Mouse (Mus musculus) c-Kit-positive CD71-positive TER-119-negative erythroid progenitor cells, embryonic 14.5 days (primary cell): Measurements from ENCODE around the gene B3galt1.

ENCODE experiments used
- DNase-seq: peaks from one replicate; pipeline ENCODE4 v3.0.0-alpha.2; 2013; ENCODE audit warnings: low read depth

B3galt1 gene

DNA sequence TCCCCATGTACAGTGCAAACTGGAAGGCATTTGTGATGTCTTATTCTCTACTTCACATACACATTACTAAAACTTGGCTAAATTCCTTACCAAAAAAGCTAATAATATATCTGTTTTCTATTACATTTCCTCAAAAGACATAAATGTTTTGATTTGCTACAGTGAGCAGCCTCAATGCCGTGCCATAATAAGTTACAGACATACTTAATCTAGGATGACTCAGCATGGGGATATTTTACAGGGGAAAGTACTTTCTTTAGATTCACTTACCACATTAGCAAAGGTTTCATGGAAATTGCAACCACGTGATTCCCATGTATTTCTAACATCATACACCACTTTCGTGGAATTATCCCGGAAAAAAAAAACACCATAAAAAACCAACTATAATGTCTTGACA is 495.7 kb downstream of the B3galt1 start:
- no peak for DNase-seq

DNA sequence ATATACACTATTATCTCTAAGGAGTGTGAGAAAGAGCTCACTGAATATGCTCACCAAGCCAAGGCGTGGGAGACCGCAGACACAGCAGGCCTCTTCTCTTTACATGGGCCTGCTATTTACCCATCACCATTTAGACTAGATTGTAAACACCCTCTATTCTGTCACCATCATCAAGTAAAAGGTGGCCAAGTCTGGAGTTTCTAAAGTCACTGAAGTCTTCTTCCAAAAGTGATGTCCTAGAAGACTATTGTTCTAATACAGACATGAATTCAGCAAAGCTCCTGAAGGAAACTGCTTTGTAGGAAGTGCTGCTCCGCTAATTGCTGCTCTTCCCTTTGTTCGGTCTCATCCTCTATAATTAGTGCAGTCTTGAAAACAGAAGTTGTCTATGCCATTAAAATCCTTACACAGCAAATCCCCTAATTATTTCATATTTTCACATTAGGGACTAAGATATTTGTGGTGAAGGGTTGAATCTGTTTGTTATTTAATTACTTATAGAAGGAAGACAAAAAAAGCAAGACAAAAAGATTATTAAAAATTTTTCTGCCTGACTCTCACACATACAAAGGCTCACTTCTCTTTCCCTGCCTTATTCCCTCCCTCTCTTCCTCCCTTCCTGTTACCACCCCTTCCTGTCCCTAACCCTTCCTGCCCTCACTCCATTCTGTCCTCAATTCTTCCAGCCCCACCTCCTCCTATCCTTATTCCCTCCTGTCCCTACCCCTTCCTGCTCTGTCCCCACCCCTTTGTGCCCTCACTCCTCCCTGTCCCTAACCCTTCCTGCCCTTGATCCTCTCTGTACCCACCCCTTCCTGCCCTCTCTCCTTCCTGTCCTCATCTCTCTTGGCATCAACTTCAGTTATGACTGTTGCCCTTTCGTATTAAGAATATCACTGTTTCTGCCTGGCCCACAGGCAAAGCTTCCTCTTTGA is 514.0 kb downstream of the B3galt1 start:
- DNase-seq = no peak

DNA sequence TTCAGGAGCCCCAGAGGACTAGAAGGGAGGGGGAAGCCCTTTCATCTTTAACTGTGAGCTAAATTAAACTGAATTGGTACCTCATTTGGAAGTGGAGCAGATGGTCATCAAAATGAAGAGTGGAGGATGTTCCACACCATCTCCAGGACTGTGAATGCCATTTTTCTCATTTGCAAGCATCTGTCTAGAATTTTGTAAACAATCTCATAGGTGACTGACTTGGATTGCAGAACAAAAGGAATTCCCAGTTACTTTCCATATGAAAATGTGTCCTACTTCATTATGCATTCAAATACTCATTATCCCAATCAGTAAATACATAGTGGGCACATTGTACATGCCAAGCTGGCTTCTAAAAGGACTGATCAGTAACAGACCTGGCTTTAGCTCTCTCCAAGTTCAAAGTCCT is 515.2 kb downstream of the B3galt1 start:
- DNase-seq = no peak

DNA sequence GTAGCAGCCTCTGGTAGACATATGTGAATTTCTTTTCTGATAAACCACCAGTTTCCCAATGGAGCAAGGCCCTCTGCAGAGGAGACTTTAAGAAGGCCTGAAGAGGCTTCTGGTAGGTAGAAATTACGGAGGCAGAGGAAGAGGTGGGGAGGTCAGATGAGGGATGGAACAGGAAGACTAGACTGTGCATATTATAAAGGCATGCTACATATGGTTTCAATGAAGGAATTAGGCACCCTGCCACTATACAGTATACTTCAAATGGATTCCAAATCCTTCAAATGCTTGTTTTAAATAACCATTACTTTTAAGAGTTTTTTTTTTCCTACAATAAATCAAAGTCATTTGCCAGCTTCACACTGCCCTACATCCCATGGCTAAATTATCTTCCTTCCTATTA is 518.8 kb downstream of the B3galt1 start:
- no peak for DNase-seq

DNA sequence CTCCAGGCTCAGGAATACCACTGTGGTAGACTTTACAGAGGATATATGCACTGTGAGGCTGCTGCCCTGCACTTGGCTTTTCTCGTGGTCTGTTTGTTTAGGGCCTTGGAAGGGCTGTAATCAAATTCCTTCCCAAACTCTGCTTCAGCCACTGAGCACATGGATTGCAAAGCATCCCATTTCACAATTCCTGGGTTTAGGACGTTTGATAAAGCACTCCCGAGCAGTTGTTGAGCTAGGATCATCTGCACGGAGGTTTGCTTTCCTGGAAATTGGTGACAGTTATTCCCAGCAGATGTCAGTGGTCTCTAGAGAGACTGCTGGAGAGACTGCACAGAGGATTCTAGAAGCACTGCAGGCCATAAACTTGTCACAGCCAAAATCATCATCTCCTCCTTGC is 520.4 kb downstream of the B3galt1 start:
- no peak for DNase-seq

DNA sequence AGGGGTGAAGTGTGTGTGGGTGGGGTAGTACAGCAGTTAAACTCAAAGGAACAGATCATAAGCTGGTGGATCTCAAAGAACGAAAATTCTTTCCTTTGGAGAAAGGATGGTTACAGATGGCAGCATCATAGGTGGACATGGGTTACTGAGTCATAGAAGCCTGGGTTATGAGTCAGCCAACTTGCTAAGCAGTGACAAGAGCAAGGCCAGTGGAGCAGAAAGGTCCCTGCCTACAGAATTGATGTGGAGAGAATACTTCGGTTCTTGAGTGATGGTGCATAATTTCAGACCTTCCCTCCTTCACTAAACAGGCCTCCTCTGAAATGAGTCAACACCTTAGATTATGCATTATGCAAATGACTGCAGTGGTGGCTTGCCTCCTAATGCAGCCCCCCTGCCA is 525.9 kb downstream of the B3galt1 start:
- DNase-seq = no peak

DNA sequence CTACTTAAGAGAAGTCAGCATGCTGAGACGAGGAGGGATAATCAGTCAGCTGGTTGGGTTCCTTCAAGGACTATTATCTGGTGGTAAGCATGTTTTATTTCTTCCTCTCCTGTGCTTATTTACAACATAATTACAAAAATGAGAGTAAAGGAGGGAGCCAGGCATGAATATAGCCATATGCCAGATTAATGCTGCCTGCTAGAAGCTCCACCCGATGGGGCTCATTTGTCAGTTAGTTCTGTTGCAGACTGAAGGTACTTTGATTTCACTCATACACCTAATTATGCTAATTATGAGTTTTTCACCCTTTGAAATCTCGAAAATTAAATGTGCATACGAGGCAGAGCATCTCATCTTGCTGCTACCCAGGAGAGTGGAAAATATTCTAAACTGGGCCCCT is 539.0 kb downstream of the B3galt1 start:
- DNase-seq = no peak

DNA sequence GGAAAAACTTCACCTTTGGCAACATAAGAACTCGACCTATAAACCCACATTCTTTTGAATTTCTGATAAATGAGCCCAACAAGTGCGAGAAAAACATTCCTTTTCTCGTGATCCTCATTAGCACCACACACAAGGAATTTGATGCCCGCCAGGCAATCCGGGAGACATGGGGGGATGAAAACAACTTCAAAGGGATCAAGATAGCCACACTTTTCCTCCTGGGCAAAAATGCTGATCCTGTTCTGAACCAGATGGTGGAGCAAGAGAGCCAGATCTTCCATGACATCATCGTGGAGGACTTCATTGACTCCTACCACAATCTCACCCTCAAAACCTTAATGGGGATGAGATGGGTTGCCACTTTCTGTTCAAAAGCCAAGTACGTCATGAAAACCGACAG is 552.4 kb downstream of the B3galt1 start:
- DNase-seq = no peak

DNA sequence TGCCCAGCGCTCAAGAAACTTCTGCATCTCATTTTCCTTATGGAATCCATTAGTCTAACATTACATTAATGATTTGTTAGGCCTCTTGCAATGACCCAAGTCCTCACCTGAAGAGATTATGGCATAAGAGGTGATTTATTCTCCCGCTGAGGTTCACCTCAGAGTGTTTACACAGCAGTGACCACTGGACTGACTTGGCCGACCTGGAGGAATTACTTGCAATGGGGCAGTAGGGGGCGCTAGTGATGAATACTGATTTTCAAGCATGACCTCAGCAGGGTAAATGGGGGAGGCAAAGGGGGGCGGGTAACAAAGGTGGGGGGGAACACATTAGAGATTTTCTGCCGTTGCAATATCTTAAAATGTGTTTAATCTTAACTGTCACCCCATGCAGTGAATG is 559.1 kb downstream of the B3galt1 start:
- no peak for DNase-seq

DNA sequence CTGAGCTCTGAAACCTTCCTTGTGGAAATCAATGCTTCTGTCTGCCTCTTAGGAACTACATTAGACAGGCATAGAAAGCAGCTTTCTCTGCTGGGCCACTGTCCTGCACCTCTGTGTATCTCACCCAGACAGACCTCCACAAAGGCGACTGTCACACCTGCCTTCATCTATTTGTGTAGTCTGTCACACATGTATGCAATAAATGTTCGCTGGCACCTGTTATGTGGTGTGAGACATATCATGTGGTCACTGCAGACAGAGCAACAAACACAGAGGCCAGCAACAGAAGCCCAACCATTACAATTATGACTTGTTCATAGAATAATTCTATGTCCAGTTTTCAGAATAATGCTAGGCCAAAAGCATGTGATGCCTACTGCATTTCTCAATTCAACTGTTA is 575.4 kb downstream of the B3galt1 start:
- no peak for DNase-seq

DNA sequence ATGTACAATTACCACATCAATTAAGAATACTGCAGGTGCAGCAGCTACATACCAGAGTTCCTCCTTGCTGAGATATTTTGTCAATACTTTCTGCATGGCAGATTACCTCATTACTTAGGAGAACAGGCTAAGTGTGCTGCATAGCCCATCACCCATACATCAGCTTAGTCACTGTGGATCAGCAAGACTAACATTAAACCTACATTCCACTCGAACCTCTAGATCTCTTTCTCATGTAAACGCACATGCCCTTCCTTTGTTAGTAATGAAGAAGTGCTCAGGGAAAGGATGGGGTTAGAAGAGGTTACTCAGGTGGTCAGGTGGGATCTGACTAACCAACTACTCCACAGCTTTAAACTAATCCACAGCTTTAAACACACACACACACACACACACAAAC is 577.6 kb downstream of the B3galt1 start:
- no peak for DNase-seq

DNA sequence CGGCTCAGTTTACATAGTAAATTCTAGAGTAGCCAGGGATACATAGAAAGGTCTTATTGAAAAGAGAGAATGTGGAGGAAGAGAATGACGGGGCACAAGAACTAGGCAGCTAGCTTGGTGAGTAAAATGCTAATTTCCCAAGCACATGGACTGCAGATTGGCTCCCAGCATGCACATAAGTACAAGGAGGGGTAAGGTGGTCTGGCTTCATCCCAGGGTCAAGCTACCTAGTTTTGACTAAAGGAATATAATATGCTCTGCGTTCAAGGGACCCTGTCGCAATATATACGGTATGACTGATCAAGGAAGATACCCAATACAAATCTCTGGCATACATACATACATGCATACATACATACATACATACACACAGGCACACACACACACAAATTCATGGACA is 594.1 kb downstream of the B3galt1 start:
- DNase-seq = no peak

DNA sequence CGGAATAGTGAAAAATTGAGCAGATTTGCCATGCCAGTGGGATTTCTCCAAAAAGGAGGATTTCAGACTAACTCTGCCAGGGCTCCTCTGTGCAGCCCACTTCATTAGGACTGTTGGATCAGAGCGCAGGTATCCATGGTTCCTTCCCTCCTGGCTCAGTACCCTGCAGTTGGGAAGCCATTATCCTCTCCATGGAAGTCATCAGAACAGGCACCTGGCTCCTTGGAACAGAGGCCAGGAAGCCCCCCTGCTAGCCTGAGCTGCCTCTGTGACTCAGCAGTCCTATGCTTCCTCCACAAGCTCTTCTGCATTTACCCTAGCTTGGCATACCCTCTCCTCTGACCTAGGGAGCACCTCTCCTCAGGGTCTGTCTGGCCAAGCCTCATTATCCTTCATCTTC is 594.9 kb downstream of the B3galt1 start:
- no peak for DNase-seq

DNA sequence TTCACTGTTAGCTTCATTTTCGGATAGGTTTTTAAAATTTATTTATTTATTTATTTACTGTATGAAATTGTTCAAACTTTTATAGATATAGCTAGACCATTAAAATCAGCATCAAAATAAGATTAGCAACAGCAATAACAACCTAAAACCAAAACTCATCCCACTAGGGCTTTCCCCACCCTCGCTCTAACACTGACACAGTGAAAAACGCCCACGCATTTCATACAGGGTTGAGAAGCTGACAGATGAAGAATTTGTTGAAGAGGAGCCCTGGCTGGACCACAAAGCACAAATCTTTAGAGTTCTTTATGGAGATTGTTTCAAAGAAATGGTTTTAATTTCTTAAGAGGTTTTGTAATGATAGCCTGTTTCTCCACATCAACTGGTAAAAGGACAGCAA is 596.3 kb downstream of the B3galt1 start:
- no peak for DNase-seq

DNA sequence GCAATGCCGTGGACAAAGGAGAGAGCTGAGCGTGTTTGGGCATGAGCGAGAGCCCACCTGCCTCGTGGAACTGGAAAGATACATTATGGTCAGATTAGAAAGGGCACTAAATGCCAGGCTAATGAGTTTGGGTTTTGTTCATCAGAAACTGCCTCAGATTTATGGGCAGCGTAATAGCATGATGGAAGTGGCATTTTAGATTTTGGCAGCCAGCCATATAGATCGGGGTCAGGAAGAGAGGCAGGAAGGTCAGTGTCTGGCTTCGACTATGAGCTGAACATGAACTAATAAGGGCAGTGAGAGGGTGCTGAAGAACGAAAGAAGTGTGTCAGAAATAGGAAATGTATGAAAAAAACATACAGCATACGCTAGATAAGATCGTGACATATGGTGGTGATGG is 605.6 kb downstream of the B3galt1 start:
- DNase-seq = no peak
